Mouse (Mus musculus): ENCODE results near the gene Gps2. TPM values are rescaled to one million over a fixed set of nuclear protein-coding genes. Genes with fewer than 3 reads are reported as not detected.

Gps2 gene
- total RNA-seq, 2 experiments from 2014 or later: 47.3 to 52.4 TPM

DNA sequence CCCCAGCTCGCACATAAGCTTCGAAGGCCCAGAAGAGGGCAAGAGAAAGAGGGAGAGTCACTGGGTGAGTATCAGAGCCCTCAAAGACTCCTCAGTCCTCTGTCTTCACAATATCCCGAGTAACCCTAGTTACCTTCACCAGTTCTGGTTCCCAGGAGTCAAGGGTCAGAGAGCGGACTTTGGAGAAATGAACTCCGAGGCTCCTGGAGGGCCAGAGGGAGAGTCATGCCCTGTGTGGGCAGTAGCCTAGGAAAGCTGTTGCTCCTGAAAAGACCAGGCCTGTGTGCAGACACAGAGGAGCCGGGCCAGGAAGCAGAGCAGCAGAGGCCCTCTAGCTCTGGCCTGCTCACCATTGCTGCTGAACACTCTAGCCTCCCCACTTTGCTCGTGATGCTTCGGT, 29.0 kb upstream of the Gps2 start:
- no peak for DNase-seq (ENCODE audit: low spot score in 2 of 2)

GRCm38 (mm10) chr11:69886907-69887635, 26.6 kb upstream of the Gps2 start:
- no peak for DNase-seq (ENCODE audit: low spot score in 2 of 2)

DNA sequence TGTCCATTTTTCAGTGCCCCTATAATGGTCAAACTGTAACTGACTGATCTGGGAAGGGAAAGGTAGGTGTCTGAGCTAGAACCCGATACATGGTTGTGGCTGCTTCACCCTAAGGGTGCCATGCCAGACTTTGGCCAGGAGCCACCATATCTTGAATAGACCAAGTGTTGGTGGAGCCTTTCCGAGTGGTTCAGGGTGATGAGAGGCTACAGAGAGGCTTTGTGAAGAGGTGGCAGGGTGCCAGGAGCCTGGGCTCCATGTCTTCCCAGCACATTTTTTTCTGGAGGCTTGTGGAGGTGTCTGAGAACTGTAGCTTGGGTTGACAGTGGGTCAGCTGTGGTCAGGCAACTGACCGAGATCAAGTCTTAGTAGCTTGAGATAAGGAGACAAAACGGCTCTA, 22.2 kb upstream of the Gps2 start:
- DNase-seq (ENCODE audit: low spot score in 2 of 2): no peak

DNA sequence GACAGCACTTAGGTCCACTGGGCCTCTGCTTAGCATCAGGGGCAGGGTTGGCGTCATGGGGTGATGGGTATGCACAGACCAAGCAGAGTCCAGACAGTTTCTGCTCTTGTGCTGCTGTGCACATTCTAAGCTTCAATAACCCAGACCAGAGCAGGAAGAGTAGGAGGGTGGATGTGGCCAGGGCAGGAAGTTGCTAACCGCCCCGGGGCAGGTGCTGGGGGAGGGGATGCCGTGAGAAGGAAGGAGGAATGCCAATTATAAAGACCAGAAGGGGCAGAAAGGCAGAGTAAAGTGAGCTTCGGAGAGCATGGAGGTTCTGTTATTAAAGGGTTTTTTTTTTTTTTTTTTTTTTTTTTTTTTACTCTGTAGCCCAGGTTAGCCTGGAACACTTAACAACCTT, 19.0 kb upstream of the Gps2 start:
- DNase-seq (ENCODE audit: low spot score in 2 of 2): no peak

DNA sequence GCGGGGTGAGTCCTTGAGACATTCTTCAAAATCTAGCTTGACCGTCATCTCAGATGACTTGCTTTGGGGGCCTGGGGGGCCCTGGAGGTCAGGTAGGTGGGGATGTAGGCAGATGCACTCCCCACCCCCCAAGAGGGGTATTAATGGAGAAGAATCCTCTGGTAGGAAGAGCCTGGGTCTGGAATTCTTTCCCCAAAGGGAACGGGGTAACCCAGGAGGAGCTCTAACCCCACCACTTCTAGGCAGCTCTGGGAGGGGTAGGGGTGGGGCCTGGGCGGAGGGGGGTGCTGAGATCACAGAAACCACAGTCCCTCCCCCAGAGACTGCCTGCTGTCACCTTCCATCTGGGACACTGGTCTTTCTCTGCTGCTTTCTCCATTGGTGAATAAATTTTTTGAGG, 18.4 kb upstream of the Gps2 start, which contains the start of gene Acap1:
Acap1 (minus strand) TSS at position 249 of the 400 bp plus-strand sequence.
- DNase-seq (ENCODE audit: low spot score in 2 of 2): no peak

- DNase-seq (ENCODE audit: low spot score in 2 of 2): no peak
These were observed 13.8 kb upstream of the Gps2 start for GRCm38 (mm10) chr11:69899870-69900269.

- DNase-seq (ENCODE audit: low spot score in 2 of 2): peak; percentile 71 to 72
These were observed 12.9 kb upstream of the Gps2 start, which contains the start of the genes 2810408A11Rik and Neurl4 for GRCm38 (mm10) chr11:69900471-69901405. Gene 2810408A11Rik (minus strand): TSS chr11:69900987. Gene Neurl4 (plus strand): TSS chr11:69901072.

- peak; percentile 81 to 87 for DNase-seq (ENCODE audit: low spot score in 2 of 2)
These were observed 12.3 kb upstream of the Gps2 start for GRCm38 (mm10) chr11:69901406-69901846.

GRCm38 (mm10) chr11:69901993-69902392, 11.7 kb upstream of the Gps2 start:
- no peak for DNase-seq (ENCODE audit: low spot score in 2 of 2)

DNA sequence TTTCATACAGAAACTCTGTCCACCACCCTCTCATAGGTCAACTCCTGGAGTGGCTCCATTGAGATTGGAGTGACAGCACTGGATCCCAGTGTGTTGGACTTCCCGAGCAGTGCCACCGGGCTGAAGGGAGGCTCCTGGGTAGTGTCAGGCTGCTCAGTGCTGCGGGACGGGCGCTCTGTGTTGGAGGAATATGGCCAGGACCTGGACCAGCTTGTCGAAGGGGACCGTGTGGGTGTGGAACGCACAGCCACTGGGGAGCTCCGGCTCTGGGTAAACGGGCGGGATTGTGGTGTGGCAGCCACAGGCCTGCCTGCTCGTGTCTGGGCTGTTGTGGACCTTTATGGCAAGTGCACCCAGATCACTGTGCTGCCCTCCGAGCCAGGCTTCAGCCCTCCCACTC, 10.7 kb upstream of the Gps2 start:
- no peak for DNase-seq (ENCODE audit: low spot score in 2 of 2)

GRCm38 (mm10) chr11:69904311-69904710, 9.4 kb upstream of the Gps2 start:
- DNase-seq (ENCODE audit: low spot score in 2 of 2): no peak

GRCm38 (mm10) chr11:69908645-69909044, 5.0 kb upstream of the Gps2 start:
- DNase-seq (ENCODE audit: low spot score in 2 of 2): no peak

GRCm38 (mm10) chr11:69909174-69909573, 4.5 kb upstream of the Gps2 start:
- DNase-seq (ENCODE audit: low spot score in 2 of 2): no peak

DNA sequence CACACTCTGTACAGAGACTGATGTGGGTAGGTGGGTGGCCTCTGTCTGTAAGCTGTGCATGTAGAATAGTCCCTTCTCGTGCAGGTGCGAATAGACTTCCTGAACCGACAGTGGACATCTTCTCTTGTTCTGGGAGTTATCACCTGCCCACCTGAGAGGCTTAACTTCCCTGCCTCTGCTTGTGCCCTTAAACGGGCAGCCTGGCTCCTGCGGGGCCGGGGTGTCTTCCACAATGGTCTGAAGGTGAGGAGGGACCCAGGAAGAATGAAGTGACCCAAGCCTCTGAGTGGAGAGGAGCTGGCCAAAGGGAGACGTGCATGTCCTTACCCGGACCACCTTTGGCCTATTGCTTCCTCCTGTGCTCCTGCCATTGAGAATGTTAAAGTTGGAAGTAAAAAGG, 3.5 kb upstream of the Gps2 start:
- DNase-seq (ENCODE audit: low spot score in 2 of 2): no peak

DNA sequence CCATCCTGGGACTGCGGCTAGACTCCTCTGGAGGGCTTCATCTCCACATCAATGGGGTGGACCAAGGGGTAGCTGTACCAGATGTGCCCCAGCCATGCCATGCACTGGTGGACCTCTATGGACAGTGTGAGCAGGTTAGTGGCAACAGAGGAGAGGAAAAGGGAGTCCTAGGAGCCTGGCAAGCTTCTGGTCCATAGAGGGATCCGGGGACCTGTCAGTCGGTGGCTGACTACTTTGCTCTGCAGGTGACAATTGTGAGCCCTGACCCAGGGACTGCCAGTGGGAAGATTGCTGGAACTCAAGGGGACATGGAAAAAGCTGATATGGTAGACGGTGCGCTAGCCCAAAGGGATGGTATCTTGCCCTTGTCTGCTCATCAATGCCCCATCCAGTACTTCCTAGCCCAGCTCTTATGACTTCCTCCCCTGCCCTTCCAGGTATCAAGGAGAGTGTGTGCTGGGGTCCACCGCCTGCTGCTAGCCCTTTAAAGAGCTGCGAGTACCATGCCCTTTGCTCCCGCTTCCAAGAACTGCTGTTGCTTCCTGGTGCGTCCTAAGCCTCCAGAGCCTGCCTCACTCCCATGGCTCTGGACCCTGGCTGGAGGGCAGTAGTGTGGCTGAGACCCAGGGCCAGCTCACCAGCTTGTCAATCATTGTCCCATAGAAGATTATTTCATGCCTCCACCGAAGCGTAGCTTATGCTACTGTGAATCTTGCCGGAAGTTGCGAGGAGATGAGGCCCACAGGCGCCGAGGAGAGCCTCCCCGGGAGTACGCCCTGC, 2.7 kb upstream of the Gps2 start:
- no peak for DNase-seq (ENCODE audit: low spot score in 2 of 2)

- no peak for DNase-seq (ENCODE audit: low spot score in 2 of 2)
These were observed 2.0 kb upstream of the Gps2 start for GRCm38 (mm10) chr11:69911701-69912100.

- DNase-seq (ENCODE audit: low spot score in 2 of 2): no peak
These were observed 765 bp upstream of the Gps2 start for GRCm38 (mm10) chr11:69912716-69913530.

DNA sequence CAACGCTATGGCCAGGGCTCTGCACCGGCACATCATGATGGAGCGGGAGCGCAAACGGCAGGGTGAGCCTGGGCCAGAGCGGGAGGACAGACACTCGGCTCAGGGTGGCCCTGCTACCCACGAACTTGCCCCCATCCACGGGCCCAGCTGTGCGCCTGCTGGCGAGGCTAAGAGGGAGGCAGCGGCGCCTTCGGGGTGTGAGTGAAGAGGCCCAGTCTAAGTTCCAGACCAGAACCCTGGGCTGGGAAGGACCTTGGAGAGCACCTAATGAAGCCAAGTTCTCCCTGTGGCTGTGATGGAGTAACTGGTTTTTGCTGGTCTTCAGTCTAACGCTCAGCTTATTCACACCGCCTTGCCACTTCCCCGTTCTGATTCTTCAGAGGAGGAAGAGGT, 680 bp downstream of the Gps2 start:
- DNase-seq (ENCODE audit: low spot score in 2 of 2): peak in 1 of 2 experiments; percentile 42

GRCm38 (mm10) chr11:69914917-69915430, 1.3 kb downstream of the Gps2 start:
- no peak for DNase-seq (ENCODE audit: low spot score in 2 of 2)
